Mouse (Mus musculus) midbrain, embryonic 12.5 days (tissue): ENCODE measurements at regions not wholly inside any gene's neighbourhood (a gene's known extent, or its start where the extent isn't known, plus 50 kb on each side); places are given as distances from the start of the nearest gene placed in this dataset. TPM values are rescaled to one million over a fixed set of nuclear protein-coding genes. Genes with fewer than 3 reads are reported as not detected.

Source experiments
- ATAC-seq: fragments of 200-750 bp; cut with Nextera tagmentation; 2 replicates; pipeline ENCODE4 v1.8.0; 2017; ENCODE audit warnings: low read depth, moderate TSS enrichment, moderate library complexity; ENCODE audit not compliant: low FRiP score
- H3K27ac ChIP-seq: fragments of 300-500 bp; sonication (generic); replicated peaks from 2 replicates; pipeline ENCODE4 v1.5.1; 2016; ENCODE audit warnings: mild to moderate bottlenecking
- H3K27me3 ChIP-seq: fragments of 300-500 bp; sonication (generic); 2 replicates; pipeline ENCODE4 v1.6.1; 2016; ENCODE audit warnings: mild to moderate bottlenecking
- H3K36me3 ChIP-seq: fragments of 300-500 bp; sonication (generic); 2 replicates; pipeline ENCODE4 v1.6.1; 2016
- H3K4me1 ChIP-seq: fragments of 300-500 bp; sonication (generic); 2 replicates; pipeline ENCODE4 v1.6.1; 2016
- H3K4me2 ChIP-seq: fragments of 300-500 bp; sonication (generic); replicated peaks from 2 replicates; pipeline ENCODE4 v1.6.1; 2016; ENCODE audit warnings: mild to moderate bottlenecking, moderate library complexity
- H3K4me3 ChIP-seq: fragments of 300-500 bp; sonication (generic); 2 replicates; pipeline ENCODE4 v1.5.1; 2016; ENCODE audit warnings: mild to moderate bottlenecking
- H3K9ac ChIP-seq: fragments of 300-500 bp; sonication (generic); replicated peaks from 2 replicates; pipeline ENCODE4 v1.6.1; 2016; ENCODE audit warnings: mild to moderate bottlenecking, moderate library complexity
- H3K9me3 ChIP-seq: fragments of 300-500 bp; sonication (generic); 2 replicates; pipeline ENCODE4 v1.6.1; 2016; ENCODE audit warnings: mild to moderate bottlenecking
- WGBS: fragments of 180-500 bp; shearing (Covaris S2); methylation state at CpG from one replicate; pipeline ENCODE4 v1.1.7; 2016; 5-methylcytosine and 5-hydroxymethylcytosine counted together
- microRNA-seq: library from miRNA; unstranded; fragments of <30 nt; microRNA quantifications from one replicate; pipeline ENCODE4, GENCODE M21; 2017

- no peaks in the 10 kb centered on the region for H3K9me3 ChIP-seq
- 54% methylated on average over 3 of the region's 3 CpGs for WGBS
- no peak for ATAC-seq
Observed at GRCm38 (mm10) chr2:159732413-159732812, 601.5 kb downstream of the Gm826 start.

GRCm38 (mm10) chr2:159734576-159734975 is 599.4 kb downstream of the Gm826 start:
- Histone ChIP-seq H3K27me3 (no peaks in the 10 kb centered on the region), H3K9ac (no peak overlapping the region), H3K36me3 (no peaks in the 10 kb centered on the region), H3K4me2 (no peak overlapping the region), H3K4me1 (no peaks in the 10 kb centered on the region), H3K27ac (no peak overlapping the region), H3K9me3 (no peaks in the 10 kb centered on the region), H3K4me3 (no peak overlapping the region)
- WGBS = 75% methylated on average over 5 of the region's 5 CpGs
- no peak for ATAC-seq

More at GRCm38 (mm10) chr2:159732413-159732812, 601.5 kb downstream of the Gm826 start:
- no peak overlapping the region for H3K9ac ChIP-seq
- H3K27ac ChIP-seq = no peak overlapping the region
- H3K4me3 ChIP-seq = no peak overlapping the region
- no peaks in the 10 kb centered on the region for H3K4me1 ChIP-seq
- H3K4me2 ChIP-seq = no peak overlapping the region
- no peaks in the 10 kb centered on the region for H3K36me3 ChIP-seq
- no peaks in the 10 kb centered on the region for H3K27me3 ChIP-seq

GRCm38 (mm10) chr2:159755541-159756011 is 578.4 kb downstream of the Gm826 start:
- H3K4me3 ChIP-seq = no peak overlapping the region
- H3K9me3 ChIP-seq = no peaks in the 10 kb centered on the region
- no peak overlapping the region; the same call in 1 of the 2 replicates for H3K27ac ChIP-seq
- ATAC-seq = peak; percentile 83
- H3K9ac ChIP-seq = no peak overlapping the region
- WGBS = 31% methylated on average over 7 of the region's 7 CpGs
- H3K36me3 ChIP-seq = no peaks in the 10 kb centered on the region
- peaks cover 14% of the 10 kb centered on the region for H3K4me1 ChIP-seq
- no peaks in the 10 kb centered on the region for H3K27me3 ChIP-seq
- H3K4me2 ChIP-seq = no peak overlapping the region

GRCm38 (mm10) chr2:159760806-159761205 is 573.2 kb downstream of the Gm826 start:
- 85% methylated on average over 6 of the region's 6 CpGs for WGBS
- no peak for ATAC-seq

GRCm38 (mm10) chr2:159763115-159763514 is 570.8 kb downstream of the Gm826 start:
- Histone ChIP-seq H3K4me2 (no peak overlapping the region), H3K4me1 (no peaks in the 10 kb centered on the region), H3K9ac (no peak overlapping the region), H3K27ac (no peak overlapping the region), H3K27me3 (no peaks in the 10 kb centered on the region), H3K36me3 (no peaks in the 10 kb centered on the region), H3K9me3 (no peaks in the 10 kb centered on the region), H3K4me3 (no peak overlapping the region)
- WGBS = 82% methylated on average over 6 of the region's 6 CpGs
- ATAC-seq = no peak

More at GRCm38 (mm10) chr2:159760806-159761205, 573.2 kb downstream of the Gm826 start:
- Histone ChIP-seq H3K4me1 (peaks cover 5% of the 10 kb centered on the region), H3K9ac (no peak overlapping the region), H3K4me2 (no peak overlapping the region), H3K4me3 (no peak overlapping the region), H3K27ac (no peak overlapping the region), H3K9me3 (no peaks in the 10 kb centered on the region), H3K36me3 (no peaks in the 10 kb centered on the region), H3K27me3 (no peaks in the 10 kb centered on the region)

Small RNAs in the stretch of these regions (microRNA-seq; reads per million reads assigned to microRNA genes)
- gene Gm44319 = not detected
